In the genomic region with DNA sequence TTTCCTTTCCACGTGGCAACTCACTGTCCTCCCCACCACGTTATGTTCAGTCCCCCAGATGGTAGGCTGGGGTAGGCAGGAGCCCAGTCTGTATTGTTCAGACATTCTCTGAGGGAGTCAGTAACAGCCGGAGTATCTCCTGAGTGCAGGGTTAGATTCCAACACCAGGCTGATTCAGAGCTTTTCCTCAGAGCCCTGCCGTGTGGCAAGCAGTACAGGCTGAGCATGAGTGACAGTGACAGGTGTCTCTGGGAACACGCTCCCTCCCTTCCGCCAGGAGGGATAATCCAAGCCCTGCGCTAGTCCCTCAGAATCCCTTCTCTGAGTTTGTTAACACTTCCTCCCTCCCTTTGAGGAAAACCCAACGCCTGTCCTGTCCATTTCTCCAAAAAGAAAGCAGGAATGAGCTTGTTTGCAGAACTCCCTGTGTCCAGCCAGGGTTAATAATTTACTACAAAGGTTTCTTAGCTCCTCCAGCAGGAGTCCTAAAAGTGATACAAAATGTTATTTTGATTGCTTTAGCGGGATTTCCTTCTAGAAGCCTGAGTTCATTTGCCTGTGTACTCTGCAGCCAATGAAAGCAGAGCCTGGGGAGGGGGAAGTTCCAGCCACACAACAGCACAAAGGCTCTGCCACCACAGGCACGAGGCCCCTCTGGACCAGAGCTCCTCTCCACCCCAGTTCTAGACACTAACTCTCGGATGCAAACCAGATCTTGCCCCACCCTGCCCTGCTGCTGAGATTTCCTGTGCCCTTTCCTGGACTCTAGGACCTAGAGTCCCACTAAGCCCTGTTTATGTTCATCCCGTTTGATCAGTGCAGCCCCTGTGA, we compare ENCODE assay signal across 10 mouse cellular contexts.
A peak's percentile ranks its signal among the peaks of the same experiment; 100 is the strongest.
DNase-seq lines count a peak whose midpoint lies in the region; ATAC-seq lines count a peak whose summit lies in the region.
"Had no signal": no experiment of that assay in that cellular context is flagged by ENCODE, and none has a peak within 500 bp of the region (broad histone marks: within the 10 kb centered on the region; RNA-seq: fewer than 3 reads in every experiment).

No protein-coding gene starts in this region.

- H3K4me3 ChIP-seq in heart, embryonic 11.5 days (ENCODE audit: low read depth, low read length), result no peak overlapping the region
- no peak overlapping the region for H3K4me3 ChIP-seq in midbrain, embryonic 11.5 days (ENCODE audit: low read depth, low read length)
- no peak overlapping the region for H3K4me3 ChIP-seq in midbrain, embryonic 16.5 days (ENCODE audit: low read depth, low read length)
- H3K4me3 ChIP-seq in stomach, embryonic 15.5 days (replicated peaks), result no peak overlapping the region; the same call in 1 of the 2 replicates

- peaks cover 2% of the 10 kb centered on the region; the same call in 1 of the 2 replicates for H3K4me1 ChIP-seq in heart, embryonic 11.5 days (ENCODE audit: control insufficient read depth, insufficient read depth, low read length)
- no peaks in the 10 kb centered on the region; the same call in 1 of the 2 replicates for H3K4me1 ChIP-seq in midbrain, embryonic 11.5 days (ENCODE audit: control insufficient read depth, insufficient read depth, low read length)
- H3K4me1 ChIP-seq in midbrain, embryonic 16.5 days (ENCODE audit: control insufficient read depth, insufficient read depth, low read length), result peaks cover 6% of the 10 kb centered on the region
- no peaks in the 10 kb centered on the region for H3K4me1 ChIP-seq in stomach, embryonic 15.5 days

- no peaks in the 10 kb centered on the region for H3K36me3 ChIP-seq in heart, embryonic 11.5 days (ENCODE audit: control insufficient read depth, insufficient read depth, low read length)
- H3K36me3 ChIP-seq in midbrain, embryonic 11.5 days (ENCODE audit: control insufficient read depth, insufficient read depth, low read length), result no peaks in the 10 kb centered on the region
- H3K36me3 ChIP-seq in midbrain, embryonic 16.5 days (ENCODE audit: control insufficient read depth, insufficient read depth, low read length), result no peaks in the 10 kb centered on the region
- H3K36me3 ChIP-seq in stomach, embryonic 15.5 days, result no peaks in the 10 kb centered on the region

- H3K9me3 ChIP-seq in heart, embryonic 11.5 days (replicated peaks; ENCODE audit: control insufficient read depth, low read length), result no peaks in the 10 kb centered on the region
- no peaks in the 10 kb centered on the region for H3K9me3 ChIP-seq in midbrain, embryonic 11.5 days (ENCODE audit: control insufficient read depth, low read length)
- H3K9me3 ChIP-seq in midbrain, embryonic 16.5 days (replicated peaks; ENCODE audit: control insufficient read depth, low read length, poor library complexity, severe bottlenecking), result no peaks in the 10 kb centered on the region; the same call in 1 of the 2 replicates
- H3K9me3 ChIP-seq in stomach, embryonic 15.5 days, result no peaks in the 10 kb centered on the region

- H3K4me2 ChIP-seq in heart, embryonic 11.5 days, result peak overlapping the region; percentile 46
- no peak overlapping the region for H3K4me2 ChIP-seq in midbrain, embryonic 11.5 days
- H3K4me2 ChIP-seq in midbrain, embryonic 16.5 days (ENCODE audit: low read length), result no peak overlapping the region
- peak overlapping the region; percentile 43 for H3K4me2 ChIP-seq in stomach, embryonic 15.5 days

- no peak for ATAC-seq in heart, embryonic 11.5 days (replicated peaks; ENCODE audit: insufficient number of reproducible peaks, low FRiP score, low TSS enrichment)
- ATAC-seq in midbrain, embryonic 11.5 days (ENCODE audit: low FRiP score), result no peak
- ATAC-seq in midbrain, embryonic 16.5 days, result no peak
- ATAC-seq in stomach, embryonic 15.5 days (ENCODE audit: insufficient read depth, low FRiP score, low read depth), result 0 out of 2 replicates have a peak, but pooled peaks have one; percentile 43
- no peak for ATAC-seq in cerebellum, adult (ENCODE audit: insufficient number of reproducible peaks, low FRiP score, low TSS enrichment)

- no peaks in the 10 kb centered on the region; the same call in none of the 2 replicates for H3K27me3 ChIP-seq in heart, embryonic 11.5 days (ENCODE audit: control insufficient read depth, insufficient read depth, low read length)
- no peaks in the 10 kb centered on the region for H3K27me3 ChIP-seq in midbrain, embryonic 11.5 days (ENCODE audit: control insufficient read depth, insufficient read depth, low read length)
- no peaks in the 10 kb centered on the region for H3K27me3 ChIP-seq in midbrain, embryonic 16.5 days (ENCODE audit: control insufficient read depth, insufficient read depth, low read depth, low read length)
- H3K27me3 ChIP-seq in stomach, embryonic 15.5 days (replicated peaks), result no peaks in the 10 kb centered on the region

- H3K9ac ChIP-seq in heart, embryonic 11.5 days (ENCODE audit: low read depth, low read length), result no peak overlapping the region
- no peak overlapping the region for H3K9ac ChIP-seq in midbrain, embryonic 11.5 days (ENCODE audit: low read length)
- no peak overlapping the region for H3K9ac ChIP-seq in midbrain, embryonic 16.5 days (ENCODE audit: low read depth, low read length)
- H3K9ac ChIP-seq in stomach, embryonic 15.5 days, result no peak overlapping the region

- 19% methylated on average over 12 of the region's 12 CpGs for WGBS in heart, embryonic 11.5 days (ENCODE audit: insufficient replicate concordance)
- WGBS in midbrain, embryonic 11.5 days, result 32% methylated on average over 12 of the region's 12 CpGs
- 17% methylated on average over 12 of the region's 12 CpGs for WGBS in midbrain, embryonic 16.5 days
- 16% methylated on average over 12 of the region's 12 CpGs for WGBS in stomach, embryonic 15.5 days

- H3K27ac ChIP-seq in heart, embryonic 11.5 days (ENCODE audit: low read depth, low read length), result no peak overlapping the region
- H3K27ac ChIP-seq in midbrain, embryonic 11.5 days (ENCODE audit: low read depth, low read length), result no peak overlapping the region
- H3K27ac ChIP-seq in midbrain, embryonic 16.5 days (ENCODE audit: low read length), result no peak overlapping the region
- no peak overlapping the region for H3K27ac ChIP-seq in stomach, embryonic 15.5 days

- no peak for DNase-seq in heart, postnatal 4 days
- peak; percentile 60 for DNase-seq in midbrain, embryonic 11.5 days (ENCODE audit: low spot score, missing footprints)
- DNase-seq in kidney, postnatal 36 days, result peak; percentile 3 to 30
- no peak for DNase-seq in heart, adult 8-10 months (ENCODE audit: low spot score)
- DNase-seq: cerebellum, adult 9-10 months; lung, postnatal 14 days had no signal

Comparison
In these comparisons a context has a peak if more than half of its experiments do, and no peak if none do; other contexts are left out.
1. H3K4me2 ChIP-seq: peak in heart, embryonic 11.5 days (single experiment) and stomach, embryonic 15.5 days (single experiment); none in midbrain, embryonic 11.5 days (single experiment) and midbrain, embryonic 16.5 days (single experiment).
2. DNase-seq: peak in midbrain, embryonic 11.5 days (single experiment) and kidney, postnatal 36 days (2 of 2); none in heart, postnatal 4 days (single experiment) and heart, adult 8-10 months (single experiment).